ENCODE assay signal across 22 mouse cellular contexts in the genomic region with DNA sequence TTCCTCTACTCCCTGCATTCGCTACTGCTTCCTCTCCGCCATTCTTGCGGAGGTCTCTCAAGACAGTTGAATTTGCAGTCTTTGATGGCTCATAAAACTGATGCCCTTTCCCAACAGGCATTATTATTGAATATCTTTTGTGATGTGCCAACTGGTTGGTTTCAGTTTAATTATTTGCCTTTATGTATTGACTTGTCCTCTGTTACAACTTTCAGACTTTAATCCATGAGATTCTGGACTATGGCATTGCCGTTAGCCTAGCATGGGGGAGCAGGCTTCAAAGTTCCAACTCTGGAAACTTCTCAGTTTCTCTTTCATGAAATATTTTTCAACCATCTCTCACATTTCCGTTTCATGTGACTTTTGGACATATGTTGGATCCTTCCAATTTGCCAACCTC. TPM values are rescaled to one million over a fixed set of nuclear protein-coding genes. Genes with fewer than 3 reads are reported as not detected.
A peak's percentile ranks its signal among the peaks of the same experiment; 100 is the strongest.
DNase-seq lines count a peak whose midpoint lies in the region; ATAC-seq and TF ChIP-seq lines count a peak whose summit lies in the region.
"Had no signal": no experiment of that assay in that cellular context is flagged by ENCODE, and none has a peak within 500 bp of the region (broad histone marks: within the 10 kb centered on the region; RNA-seq: fewer than 3 reads in every experiment).

No protein-coding gene starts in this region.

- H3K9ac ChIP-seq in liver, adult 2 months (ENCODE audit: low read depth, low read length), result peak overlapping the region; percentile 91
- no peak overlapping the region for H3K9ac ChIP-seq in liver, embryonic 11.5 days (ENCODE audit: low read depth, low read length)
- no peak overlapping the region for H3K9ac ChIP-seq in liver, postnatal 0 days (replicated peaks)
- no peak overlapping the region for H3K9ac ChIP-seq in liver, embryonic 12.5 days
- no peak overlapping the region for H3K9ac ChIP-seq in midbrain, embryonic 11.5 days (ENCODE audit: low read length)
- H3K9ac ChIP-seq in midbrain, embryonic 15.5 days, result no peak overlapping the region

- peak overlapping the region; percentile 100 for H3K27ac ChIP-seq in liver, adult 2 months (replicated peaks; ENCODE audit: insufficient read depth, low read depth, low read length)
- no peak overlapping the region for H3K27ac ChIP-seq in liver, embryonic 11.5 days (ENCODE audit: low read depth, low read length)
- peak overlapping the region; percentile 55 for H3K27ac ChIP-seq in liver, postnatal 0 days (ENCODE audit: low read depth)
- no peak overlapping the region for H3K27ac ChIP-seq in liver, embryonic 12.5 days
- no peak overlapping the region for H3K27ac ChIP-seq in midbrain, embryonic 11.5 days (ENCODE audit: low read depth, low read length)
- no peak overlapping the region for H3K27ac ChIP-seq in midbrain, embryonic 15.5 days
- peak overlapping the region; percentile 85 for H3K27ac ChIP-seq in small intestine, adult 2 months (ENCODE audit: insufficient read depth, low read depth, low read length)

- 22% methylated on average over 5 of the region's 5 CpGs for WGBS in liver, adult 2 months
- 94% methylated on average over 5 of the region's 5 CpGs for WGBS in liver, embryonic 11.5 days
- 80% methylated on average over 5 of the region's 5 CpGs for WGBS in liver, postnatal 0 days (ENCODE audit: insufficient replicate concordance)
- WGBS in liver, embryonic 12.5 days (ENCODE audit: insufficient replicate concordance), result 78% methylated on average over 5 of the region's 5 CpGs
- WGBS in midbrain, embryonic 11.5 days, result 93% methylated on average over 5 of the region's 5 CpGs
- 98% methylated on average over 5 of the region's 5 CpGs for WGBS in midbrain, embryonic 15.5 days
- 75% methylated on average over 5 of the region's 5 CpGs for WGBS in small intestine, adult 2 months

- no peaks in the 10 kb centered on the region for H3K9me3 ChIP-seq in liver, embryonic 11.5 days (ENCODE audit: control insufficient read depth, low read length)
- H3K9me3 ChIP-seq in liver, postnatal 0 days (ENCODE audit: low read length), result no peaks in the 10 kb centered on the region
- no peaks in the 10 kb centered on the region for H3K9me3 ChIP-seq in liver, embryonic 12.5 days (replicated peaks)
- no peaks in the 10 kb centered on the region for H3K9me3 ChIP-seq in midbrain, embryonic 11.5 days (ENCODE audit: control insufficient read depth, low read length)
- H3K9me3 ChIP-seq in midbrain, embryonic 15.5 days, result no peaks in the 10 kb centered on the region
- H3K9me3 ChIP-seq: G1E had no signal

- H3K36me3 ChIP-seq in liver, adult 2 months (ENCODE audit: control insufficient read depth, insufficient read depth, low read length), result no peaks in the 10 kb centered on the region
- no peaks in the 10 kb centered on the region for H3K36me3 ChIP-seq in liver, embryonic 11.5 days (ENCODE audit: control insufficient read depth, insufficient read depth, low read length)
- H3K36me3 ChIP-seq in liver, postnatal 0 days (replicated peaks; ENCODE audit: insufficient read depth, low read length), result no peaks in the 10 kb centered on the region
- H3K36me3 ChIP-seq in liver, embryonic 12.5 days, result no peaks in the 10 kb centered on the region
- H3K36me3 ChIP-seq in midbrain, embryonic 11.5 days (ENCODE audit: control insufficient read depth, insufficient read depth, low read length), result no peaks in the 10 kb centered on the region
- H3K36me3 ChIP-seq in midbrain, embryonic 15.5 days (replicated peaks), result no peaks in the 10 kb centered on the region
- H3K36me3 ChIP-seq in small intestine, adult 2 months (ENCODE audit: control insufficient read depth, insufficient read depth, low read length), result no peaks in the 10 kb centered on the region
- H3K36me3 ChIP-seq: G1E had no signal

- peaks cover 37% of the 10 kb centered on the region for H3K4me1 ChIP-seq in liver, adult 2 months (ENCODE audit: control insufficient read depth, insufficient read depth, low read length)
- peaks cover 18% of the 10 kb centered on the region for H3K4me1 ChIP-seq in liver, embryonic 11.5 days (replicated peaks; ENCODE audit: control insufficient read depth, insufficient read depth, low read length)
- H3K4me1 ChIP-seq in liver, postnatal 0 days (ENCODE audit: insufficient read depth), result peaks cover 40% of the 10 kb centered on the region
- peaks cover 31% of the 10 kb centered on the region for H3K4me1 ChIP-seq in liver, embryonic 12.5 days
- peaks cover 6% of the 10 kb centered on the region; the same call in 1 of the 2 replicates for H3K4me1 ChIP-seq in midbrain, embryonic 11.5 days (ENCODE audit: control insufficient read depth, insufficient read depth, low read length)
- H3K4me1 ChIP-seq in midbrain, embryonic 15.5 days, result no peaks in the 10 kb centered on the region
- H3K4me1 ChIP-seq in small intestine, adult 2 months (ENCODE audit: control insufficient read depth, insufficient read depth, insufficient read length, low read length), result peaks cover 32% of the 10 kb centered on the region; the same call in 1 of the 2 replicates

- 0 out of 2 replicates have a peak, but pooled peaks cover 3% of the 10 kb centered on the region for H3K79me2 ChIP-seq in liver, adult 2 months (ENCODE audit: control insufficient read depth, insufficient read depth, low read length)

- TF ChIP-seq POLR2A in liver, adult 2 months (IDR thresholded peaks at IDR 0.05; ENCODE audit: extremely low read depth, insufficient read depth, low read length), result no peak
- TF ChIP-seq POLR2A in small intestine, adult 2 months (IDR thresholded peaks at IDR 0.05; ENCODE audit: low read depth, low read length), result no peak

- no peak overlapping the region for H3K4me2 ChIP-seq in liver, embryonic 11.5 days
- no peak overlapping the region for H3K4me2 ChIP-seq in liver, postnatal 0 days (ENCODE audit: low read depth, low read length)
- H3K4me2 ChIP-seq in liver, embryonic 12.5 days, result no peak overlapping the region
- H3K4me2 ChIP-seq in midbrain, embryonic 11.5 days, result no peak overlapping the region
- no peak overlapping the region for H3K4me2 ChIP-seq in midbrain, embryonic 15.5 days

- TF ChIP-seq EP300 in liver, postnatal 0 days (IDR thresholded peaks at IDR 0.05; ENCODE audit: low read depth), result peak; percentile 47

- no peaks in the 10 kb centered on the region for H3K27me3 ChIP-seq in liver, adult 2 months (ENCODE audit: control insufficient read depth, insufficient read depth, low read length)
- no peaks in the 10 kb centered on the region for H3K27me3 ChIP-seq in liver, embryonic 11.5 days (replicated peaks; ENCODE audit: control insufficient read depth, insufficient read depth, low read length)
- no peaks in the 10 kb centered on the region for H3K27me3 ChIP-seq in liver, postnatal 0 days (ENCODE audit: insufficient read depth, low read length)
- H3K27me3 ChIP-seq in liver, embryonic 12.5 days (replicated peaks), result no peaks in the 10 kb centered on the region
- no peaks in the 10 kb centered on the region for H3K27me3 ChIP-seq in midbrain, embryonic 11.5 days (ENCODE audit: control insufficient read depth, insufficient read depth, low read length)
- no peaks in the 10 kb centered on the region for H3K27me3 ChIP-seq in midbrain, embryonic 15.5 days (replicated peaks)
- no peaks in the 10 kb centered on the region for H3K27me3 ChIP-seq in small intestine, adult 2 months (ENCODE audit: control insufficient read depth, insufficient read depth, low read length)
- H3K27me3 ChIP-seq: CH12.LX, Patski had no signal

- no peak for ATAC-seq in liver, embryonic 11.5 days (replicated peaks; ENCODE audit: low FRiP score)
- ATAC-seq in liver, postnatal 0 days, result peak; percentile 65
- ATAC-seq in liver, embryonic 12.5 days, result no peak
- ATAC-seq in midbrain, embryonic 11.5 days (ENCODE audit: low FRiP score), result no peak
- ATAC-seq in midbrain, embryonic 15.5 days (replicated peaks), result no peak
- ATAC-seq: activated CD4-positive, CD25-positive, alpha-beta regulatory T cell, adult 4 months; CD4-positive, CD25-positive, alpha-beta regulatory T cell, adult 4 months; Patski had no signal

- peak; percentile 95 for DNase-seq in liver, adult 2 months (ENCODE audit: extremely low read depth, low read depth, low spot score)
- no peak for DNase-seq in liver, embryonic 11.5 days (ENCODE audit: low spot score)
- no peak for DNase-seq in liver, postnatal 0 days
- peak; percentile 14 for DNase-seq in midbrain, embryonic 11.5 days (ENCODE audit: low spot score, missing footprints)
- no peak for DNase-seq in embryo, embryonic 9.5 days (ENCODE audit: extremely low spot score)
- DNase-seq: adrenal gland, adult 2 months; adrenal gland, adult 8-10 months; adrenal gland, postnatal 10 days; adrenal gland, postnatal 14 days; adrenal gland, postnatal 25 days; adrenal gland, postnatal 36 days; B cell, adult 2 months; cerebellum, adult 11 months; cerebellum, adult 11-12 months had no signal

- H3K4me3 ChIP-seq in liver, adult 2 months (ENCODE audit: insufficient read depth, low read depth, low read length), result peak overlapping the region; percentile 55
- no peak overlapping the region for H3K4me3 ChIP-seq in liver, embryonic 11.5 days (ENCODE audit: low read depth, low read length)
- no peak overlapping the region for H3K4me3 ChIP-seq in liver, postnatal 0 days (ENCODE audit: low read depth, low read length)
- H3K4me3 ChIP-seq in liver, embryonic 12.5 days, result no peak overlapping the region
- H3K4me3 ChIP-seq in midbrain, embryonic 11.5 days (ENCODE audit: low read depth, low read length), result no peak overlapping the region
- no peak overlapping the region for H3K4me3 ChIP-seq in midbrain, embryonic 15.5 days
- peak overlapping the region; percentile 25; the same call in 1 of the 2 replicates for H3K4me3 ChIP-seq in small intestine, adult 2 months (ENCODE audit: low read depth, low read length)

- no peak for TF ChIP-seq CTCF in liver, adult 2 months (IDR thresholded peaks at IDR 0.05; ENCODE audit: low read depth, low read length)
- TF ChIP-seq CTCF in liver, postnatal 0 days (IDR thresholded peaks at IDR 0.05; ENCODE audit: low read depth), result no peak
- TF ChIP-seq CTCF in small intestine, adult 2 months (IDR thresholded peaks at IDR 0.05; ENCODE audit: extremely low read depth, insufficient read length, insufficient replicate concordance, low read depth, low read length), result no peak

RNA-seq across cellular contexts. Expression of gene Minpp1, which starts 41.6 kb away (rescaled TPM):
- total RNA-seq in liver, adult 2 months (2014; rRNA removed), result 35.3 and 44.6 TPM in 2 replicates
- polyA plus RNA-seq in liver, adult 2 months (2012; rRNA removed), result 46.8 and 53.9 TPM in 2 replicates
- polyA plus RNA-seq in liver, embryonic 11.5 days (2014; fragmentation: Nextera tagmentation; extraction: Ambion mirVana), result 137 and 153 TPM in 2 replicates
- 63.7 and 71.9 TPM in 2 replicates for polyA plus RNA-seq in liver, postnatal 0 days (2015; fragmentation: Nextera tagmentation; extraction: Ambion mirVana)
- 118 and 120 TPM in 2 replicates for polyA plus RNA-seq in liver, embryonic 12.5 days (2016; fragmentation: Nextera tagmentation; extraction: Ambion mirVana)
- 68.9 and 73.8 TPM in 2 replicates for polyA plus RNA-seq in midbrain, embryonic 11.5 days (2014; fragmentation: Nextera tagmentation; extraction: Ambion mirVana)
- polyA plus RNA-seq in midbrain, embryonic 15.5 days (2015; fragmentation: Nextera tagmentation; extraction: Ambion mirVana), result 63.0 and 63.2 TPM in 2 replicates
- 86.5 and 112 TPM in 2 replicates for polyA plus RNA-seq in small intestine, adult 2 months (2012; rRNA removed)

Comparison
In these comparisons a context has a peak if more than half of its experiments do, and no peak if none do; other contexts are left out.
1. DNase-seq: peak in liver, adult 2 months (single experiment) and midbrain, embryonic 11.5 days (single experiment); none in liver, embryonic 11.5 days (single experiment), liver, postnatal 0 days (single experiment) and embryo, embryonic 9.5 days (single experiment).
2. H3K27ac ChIP-seq: peak in liver, adult 2 months (single experiment), liver, postnatal 0 days (single experiment) and small intestine, adult 2 months (single experiment); none in liver, embryonic 11.5 days (single experiment), liver, embryonic 12.5 days (single experiment), midbrain, embryonic 11.5 days (single experiment) and midbrain, embryonic 15.5 days (single experiment).
3. H3K4me3 ChIP-seq: peak in liver, adult 2 months (single experiment) and small intestine, adult 2 months (single experiment); none in liver, embryonic 11.5 days (single experiment), liver, postnatal 0 days (single experiment), liver, embryonic 12.5 days (single experiment), midbrain, embryonic 11.5 days (single experiment) and midbrain, embryonic 15.5 days (single experiment).